Mouse (Mus musculus) brown adipose tissue, adult 24 weeks (tissue): ENCODE data around the gene Card14. TPM values are rescaled to one million over a fixed set of nuclear protein-coding genes. Genes with fewer than 3 reads are reported as not detected.
"Not testable (repeated sequence)": the region's sequence is repeated elsewhere in the genome, so short reads cannot be mapped to it uniquely, and the experiment has no call there.

Experiments used
- H3K27ac ChIP-seq: fragments of 200-500 bp; replicated peaks from 2 replicates; pipeline ENCODE4 v1.5.1; 2012; ENCODE audit warnings: low read depth, mild to moderate bottlenecking, low read length
- H3K4me1 ChIP-seq: fragments of 200-500 bp; 2 replicates; pipeline ENCODE4 v1.6.1; 2012; ENCODE audit warnings: low read length, mixed read lengths; ENCODE audit not compliant: control insufficient read depth, insufficient read depth, insufficient read length
- H3K4me3 ChIP-seq: fragments of 200-500 bp; 2 replicates; pipeline ENCODE4 v1.5.1; 2012; ENCODE audit warnings: low read depth, mild to moderate bottlenecking, low read length, moderate library complexity; ENCODE audit not compliant: insufficient read depth
- polyA plus RNA-seq: library from polyadenylated mRNA; stranded (reverse); fragments of >200 nt; gene quantifications from 2 replicates; pipeline ENCODE4 v1.2.4, GENCODE M21; 2012; ENCODE audit not compliant: missing spikeins, insufficient read depth, insufficient read length

Card14 gene
- polyA plus RNA-seq, result not detected in 2 replicates

DNA sequence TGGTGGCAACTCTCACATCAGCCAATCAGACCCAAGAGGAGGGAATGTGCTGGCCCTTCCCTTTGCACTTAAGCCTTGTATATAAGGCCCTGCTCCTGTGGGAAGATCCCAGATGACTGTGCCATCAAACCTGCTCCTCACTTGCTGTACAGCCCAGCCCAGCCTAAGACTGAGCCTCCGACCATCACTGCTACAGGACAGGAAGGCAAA, at the start of gene Card14:
TSS of gene Card14 (plus strand) at position 111 of the 210 bp plus-strand sequence.
- H3K4me3 ChIP-seq, result no peak within 1 kb of the TSS
- no peak within 1 kb of the TSS for H3K27ac ChIP-seq
- H3K4me1 ChIP-seq, result no peaks in the 10 kb centered on the region

DNA sequence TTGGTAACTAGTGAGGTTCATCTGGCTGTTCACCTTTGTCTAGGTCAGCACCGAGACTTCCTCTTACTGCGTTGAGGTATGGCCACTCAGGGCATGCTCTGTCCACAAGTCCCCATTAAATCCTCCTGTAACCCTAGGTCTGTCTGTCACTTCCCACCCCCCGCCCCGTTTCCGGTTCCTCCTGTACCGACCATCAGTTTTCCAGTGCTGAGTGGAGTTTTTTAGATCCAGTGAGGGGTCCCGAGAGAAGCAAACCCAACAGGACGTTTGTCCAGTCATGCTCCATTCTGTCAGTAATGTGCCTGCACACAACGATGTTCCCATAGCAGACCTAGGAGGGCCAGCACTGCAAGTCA, 49.4 kb upstream of the Card14 start:
- Histone ChIP-seq H3K27ac (no peak overlapping the region), H3K4me3 (no peak overlapping the region), H3K4me1 (no peaks in the 10 kb centered on the region)

DNA sequence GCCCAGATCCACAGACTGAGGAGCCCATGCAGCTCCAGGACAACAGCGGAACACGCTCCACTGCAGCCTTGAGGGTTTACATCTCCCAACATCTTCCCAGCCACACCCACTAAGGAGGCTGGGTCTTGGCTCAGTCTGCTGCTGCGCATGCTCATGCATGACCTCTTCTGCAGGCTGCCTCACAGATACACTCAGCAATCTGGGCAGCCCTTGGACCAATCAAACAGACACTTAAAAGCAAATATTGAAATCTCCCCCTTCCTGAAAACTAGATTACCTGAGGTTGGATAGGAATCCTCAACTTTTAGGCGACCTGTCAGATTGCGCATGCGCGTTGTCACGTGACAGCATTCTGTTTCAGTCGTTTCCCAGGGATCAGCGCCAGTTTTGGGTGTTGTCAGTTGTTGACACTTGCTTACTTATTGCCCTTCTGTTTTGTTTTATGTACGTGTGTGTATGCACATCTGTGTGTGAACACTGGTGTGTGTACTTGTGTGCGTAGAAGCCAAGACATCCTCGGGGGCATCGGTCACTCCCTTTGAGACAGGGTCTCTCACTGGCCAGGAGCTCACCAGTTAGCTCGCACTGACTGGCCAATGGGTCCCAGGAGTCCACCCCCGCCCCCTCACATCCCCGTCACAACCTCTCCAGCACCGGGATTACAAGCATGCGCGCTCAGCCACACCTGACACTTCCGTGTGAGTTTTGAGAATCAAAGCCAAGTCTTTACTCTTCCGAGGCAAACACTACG, 48.8 kb upstream of the Card14 start:
- no peaks in the 10 kb centered on the region for H3K4me1 ChIP-seq
- peak overlapping the region; percentile 56 for H3K4me3 ChIP-seq
- H3K27ac ChIP-seq, result peak overlapping the region; percentile 68

DNA sequence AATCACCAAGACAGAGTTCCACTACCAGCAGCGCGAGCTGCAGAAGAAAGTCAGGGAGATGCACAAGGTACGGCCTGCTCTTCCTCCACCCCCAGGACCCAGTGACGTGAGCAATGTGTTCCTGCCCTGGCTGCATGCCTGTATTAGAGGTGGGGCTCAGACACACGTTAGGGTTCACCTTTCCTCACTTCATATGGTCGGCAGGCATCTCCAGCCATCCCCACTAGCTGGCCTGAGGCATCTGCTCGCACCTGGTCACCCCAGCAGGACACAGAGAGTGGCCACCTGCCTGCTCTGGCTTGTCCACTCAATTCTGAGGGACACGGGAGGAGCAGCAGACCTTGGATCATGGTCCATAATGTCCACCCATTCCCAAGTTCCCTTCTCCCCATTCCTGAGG, 47.6 kb upstream of the Card14 start:
- H3K27ac ChIP-seq, result no peak overlapping the region
- no peak overlapping the region for H3K4me3 ChIP-seq

DNA sequence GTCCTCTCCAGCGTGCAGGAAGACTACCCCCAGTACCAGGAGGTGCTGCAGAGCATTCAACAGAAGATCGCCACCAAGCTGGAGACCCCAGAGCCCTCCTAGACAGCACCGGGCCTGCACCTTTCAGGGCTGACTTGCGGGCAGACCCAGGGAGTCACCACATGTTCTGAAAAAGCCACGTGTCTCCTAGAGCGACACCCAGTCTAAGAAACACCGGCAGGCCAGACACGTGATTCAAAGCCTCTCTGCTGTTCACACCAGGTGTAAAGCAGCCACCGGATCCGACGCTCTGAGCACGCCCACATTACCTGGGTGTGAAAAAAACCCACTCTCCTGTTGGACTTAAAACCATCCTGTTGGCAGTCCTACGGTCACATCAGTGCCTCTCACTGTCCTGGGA, 43.2 kb upstream of the Card14 start:
- Histone ChIP-seq H3K4me3 (no peak overlapping the region), H3K27ac (no peak overlapping the region), H3K4me1 (no peaks in the 10 kb centered on the region; the same call in 1 of the 2 replicates)

More for the DNA sequence above, 47.6 kb upstream of the Card14 start:
- H3K4me1 ChIP-seq, result no peaks in the 10 kb centered on the region

DNA sequence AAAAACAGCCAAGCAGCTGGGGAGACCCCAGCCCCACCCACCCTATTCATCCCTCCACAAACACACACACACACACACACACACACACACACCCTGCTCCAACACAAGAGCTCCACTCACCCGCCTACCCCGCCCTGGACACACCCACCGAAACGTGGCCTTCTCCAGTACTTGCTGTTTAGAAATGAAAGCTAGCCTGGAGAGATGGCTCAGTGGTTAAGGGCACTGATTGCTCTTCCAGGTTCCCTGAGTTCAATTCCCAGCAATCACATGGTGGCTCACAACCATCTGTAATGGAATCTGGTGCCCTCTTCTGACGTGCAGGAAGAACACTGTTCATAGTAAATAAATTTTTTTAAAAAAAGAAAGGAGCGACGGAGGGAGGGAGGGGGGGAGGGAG, 41.8 kb upstream of the Card14 start:
- Histone ChIP-seq H3K4me1 (no peaks in the 10 kb centered on the region; the same call in 1 of the 2 replicates), H3K27ac (no peak overlapping the region), H3K4me3 (no peak overlapping the region)

DNA sequence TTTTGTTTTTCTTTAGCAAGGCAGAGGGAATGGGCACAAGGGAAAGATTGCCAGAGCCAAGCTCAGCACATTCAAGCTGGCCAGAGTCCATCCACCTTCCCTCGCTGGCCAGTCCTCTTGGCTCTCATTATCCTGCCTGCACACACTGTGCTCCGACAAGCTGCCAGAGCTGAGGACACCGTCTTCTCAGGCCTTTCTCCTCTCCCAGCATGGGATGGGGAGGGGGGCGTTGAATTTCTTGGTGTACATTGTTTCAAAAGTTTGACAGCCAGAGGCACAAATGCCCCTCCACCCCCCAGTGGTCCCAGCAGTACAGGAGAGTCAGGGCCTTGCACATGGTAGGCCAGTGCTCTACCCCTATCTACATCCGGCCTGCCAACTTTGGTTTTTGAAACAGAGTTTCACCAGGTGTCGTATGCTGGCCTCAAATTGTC, 40.3 kb upstream of the Card14 start:
- Histone ChIP-seq H3K4me1 (no peaks in the 10 kb centered on the region; the same call in 1 of the 2 replicates), H3K4me3 (no peak overlapping the region), H3K27ac (no peak overlapping the region)

DNA sequence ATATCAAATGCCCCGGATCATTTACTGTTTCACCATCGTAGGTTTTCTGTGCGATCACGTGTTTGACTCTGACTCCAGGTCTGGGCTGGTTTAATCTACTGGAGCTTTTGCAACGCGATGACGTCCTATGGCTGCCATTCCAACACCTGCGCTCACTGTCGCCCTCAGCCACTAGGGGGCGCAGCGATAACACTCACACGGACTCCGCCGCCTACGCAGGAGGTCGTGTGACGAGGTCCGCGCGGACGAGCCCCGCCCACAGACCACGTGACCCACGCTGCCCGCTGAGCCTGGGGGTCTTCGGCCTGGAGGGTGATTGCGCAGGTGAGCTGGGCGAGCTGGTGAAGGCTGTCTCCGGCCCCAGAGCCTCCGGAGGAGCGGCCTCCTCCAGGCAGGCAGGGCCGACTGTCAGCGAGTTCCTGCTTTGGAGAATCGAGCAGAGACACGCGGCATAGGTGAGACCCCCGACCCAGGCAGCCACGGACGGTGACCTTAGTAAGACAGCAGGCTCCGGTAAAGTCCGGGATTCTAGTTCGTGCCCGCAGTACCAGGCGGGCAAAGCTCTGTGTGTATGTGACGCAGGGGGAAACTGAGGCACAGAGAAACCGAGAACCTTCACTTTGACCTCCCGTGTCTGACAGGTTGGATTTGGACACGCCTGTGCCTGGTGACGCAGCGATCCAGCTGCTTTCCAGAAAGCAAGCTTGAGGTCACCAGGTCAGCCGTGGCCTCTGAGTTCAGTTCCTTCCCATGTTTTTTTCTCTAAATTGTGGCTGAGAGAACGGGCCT, 39.6 kb upstream of the Card14 start, which contains the start of gene Gaa:
TSS of gene Gaa (plus strand) at position 120 of the 789 bp plus-strand sequence.
- peak within 1 kb of the TSS; percentile 72 for H3K27ac ChIP-seq
- H3K4me3 ChIP-seq, result peak within 1 kb of the TSS; percentile 78
- no peaks in the 10 kb centered on the region; the same call in 1 of the 2 replicates for H3K4me1 ChIP-seq

DNA sequence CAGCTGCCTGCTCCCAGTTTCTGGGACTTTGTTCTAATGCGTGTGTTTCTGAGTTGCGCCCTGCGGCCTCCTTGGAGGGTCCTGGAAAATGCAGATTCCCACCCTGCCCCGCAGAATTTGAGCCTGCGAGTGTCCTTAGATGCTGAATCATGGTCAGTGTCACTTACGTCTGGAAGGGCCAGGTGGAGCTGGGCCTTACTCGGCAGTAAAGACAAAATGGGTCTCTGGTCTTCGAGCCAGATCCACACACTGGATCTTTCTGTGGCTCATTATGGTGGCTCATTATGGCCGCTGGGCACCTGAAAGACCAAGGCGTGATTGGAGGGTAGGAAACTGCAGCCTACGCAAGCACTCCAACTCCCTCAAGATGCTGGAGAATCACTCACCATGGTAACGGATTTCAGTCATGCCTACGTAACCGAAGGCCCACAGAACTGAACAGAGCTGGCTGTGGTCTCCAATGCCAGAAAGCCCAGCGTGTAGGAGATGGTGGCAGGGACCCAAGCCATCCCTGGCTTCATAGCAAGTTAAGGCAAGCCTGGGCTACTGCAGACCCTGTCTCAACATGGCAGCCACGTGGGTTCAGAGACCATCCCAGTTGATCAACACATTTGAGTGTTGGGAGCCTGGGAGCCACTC, 38.9 kb upstream of the Card14 start:
- H3K27ac ChIP-seq, result 0 out of 2 replicates have a peak overlapping the region, but pooled peaks have one; percentile 15
- peak overlapping the region; percentile 78 for H3K4me3 ChIP-seq
- no peaks in the 10 kb centered on the region; the same call in 1 of the 2 replicates for H3K4me1 ChIP-seq

DNA sequence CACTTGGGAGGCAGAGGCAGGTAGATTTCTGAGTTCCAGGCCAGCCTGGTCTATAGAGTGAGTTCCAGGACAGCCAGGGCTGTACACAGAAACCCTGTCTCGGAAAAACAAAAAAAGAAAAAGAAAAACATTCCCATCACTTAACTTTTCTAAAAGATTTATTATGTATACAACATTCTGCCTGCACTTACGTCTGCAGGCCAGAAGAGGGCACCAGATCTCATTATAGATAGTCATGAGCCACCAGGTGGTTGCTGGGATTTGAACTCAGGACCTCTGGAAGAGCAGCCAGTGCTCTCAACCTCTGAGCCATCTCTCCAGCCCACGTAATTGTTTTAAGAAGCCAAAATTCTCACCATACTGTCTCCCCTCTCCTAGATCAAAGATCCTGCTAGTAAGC, 35.1 kb upstream of the Card14 start:
- not testable (repeated sequence) for H3K27ac ChIP-seq, H3K4me1 ChIP-seq, H3K4me3 ChIP-seq

DNA sequence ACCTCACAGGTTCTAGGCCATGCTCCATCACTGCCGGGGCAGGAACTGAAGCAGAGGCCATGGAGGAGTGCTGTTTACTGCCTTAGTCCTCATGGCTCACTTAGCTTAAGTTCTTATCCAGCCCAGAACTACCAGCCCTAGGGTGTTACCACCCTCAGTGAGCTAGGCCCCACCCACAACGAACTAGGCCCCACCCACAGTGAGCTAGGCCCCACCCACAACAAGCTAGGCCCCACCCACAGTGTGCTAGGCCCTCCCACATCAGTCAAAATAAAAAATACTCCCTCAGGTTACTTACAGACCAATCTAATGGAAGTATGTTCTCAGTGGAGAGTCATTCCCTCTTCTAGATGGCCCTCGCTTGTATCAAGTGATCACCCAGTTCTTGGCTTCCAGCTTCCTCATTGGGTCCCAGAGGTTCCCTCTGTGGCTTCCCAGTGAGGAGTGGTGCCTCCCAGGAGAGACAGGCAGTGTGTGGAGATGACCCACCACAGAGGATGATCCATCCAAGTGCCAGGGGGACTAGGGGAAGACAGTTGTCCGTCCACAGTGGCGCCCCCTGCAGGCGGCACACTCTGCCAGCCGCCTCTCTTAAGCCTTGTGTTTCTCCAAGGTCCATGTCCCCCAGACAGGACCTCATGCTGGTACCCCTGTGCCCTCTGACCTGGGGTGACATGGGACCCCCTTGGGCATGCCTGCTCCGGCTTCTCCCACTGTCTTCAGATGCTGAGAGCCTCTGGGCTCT, 34.2 kb upstream of the Card14 start:
- no peaks in the 10 kb centered on the region; the same call in 1 of the 2 replicates for H3K4me1 ChIP-seq
- no peak overlapping the region for H3K4me3 ChIP-seq
- no peak overlapping the region for H3K27ac ChIP-seq

DNA sequence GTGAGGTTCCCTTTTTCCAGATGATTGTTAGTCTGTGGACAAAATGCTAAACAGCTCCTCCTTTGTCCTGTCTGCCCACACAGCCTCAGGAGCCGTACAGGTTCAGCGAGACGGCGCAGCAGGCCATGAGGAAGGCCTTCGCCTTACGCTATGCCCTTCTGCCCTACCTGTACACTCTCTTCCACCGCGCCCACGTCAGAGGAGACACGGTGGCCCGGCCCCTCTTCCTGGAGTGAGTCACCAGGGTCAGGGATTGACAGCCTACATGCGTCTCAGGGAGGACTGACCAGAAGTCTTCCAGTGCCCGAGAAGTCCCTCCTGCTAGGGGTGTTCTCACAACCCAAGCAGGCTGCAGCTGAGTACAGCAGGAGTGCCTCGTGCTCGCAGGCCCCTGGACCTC, 26.5 kb upstream of the Card14 start:
- H3K4me1 ChIP-seq, result no peaks in the 10 kb centered on the region
- H3K4me3 ChIP-seq, result no peak overlapping the region
- H3K27ac ChIP-seq, result no peak overlapping the region

DNA sequence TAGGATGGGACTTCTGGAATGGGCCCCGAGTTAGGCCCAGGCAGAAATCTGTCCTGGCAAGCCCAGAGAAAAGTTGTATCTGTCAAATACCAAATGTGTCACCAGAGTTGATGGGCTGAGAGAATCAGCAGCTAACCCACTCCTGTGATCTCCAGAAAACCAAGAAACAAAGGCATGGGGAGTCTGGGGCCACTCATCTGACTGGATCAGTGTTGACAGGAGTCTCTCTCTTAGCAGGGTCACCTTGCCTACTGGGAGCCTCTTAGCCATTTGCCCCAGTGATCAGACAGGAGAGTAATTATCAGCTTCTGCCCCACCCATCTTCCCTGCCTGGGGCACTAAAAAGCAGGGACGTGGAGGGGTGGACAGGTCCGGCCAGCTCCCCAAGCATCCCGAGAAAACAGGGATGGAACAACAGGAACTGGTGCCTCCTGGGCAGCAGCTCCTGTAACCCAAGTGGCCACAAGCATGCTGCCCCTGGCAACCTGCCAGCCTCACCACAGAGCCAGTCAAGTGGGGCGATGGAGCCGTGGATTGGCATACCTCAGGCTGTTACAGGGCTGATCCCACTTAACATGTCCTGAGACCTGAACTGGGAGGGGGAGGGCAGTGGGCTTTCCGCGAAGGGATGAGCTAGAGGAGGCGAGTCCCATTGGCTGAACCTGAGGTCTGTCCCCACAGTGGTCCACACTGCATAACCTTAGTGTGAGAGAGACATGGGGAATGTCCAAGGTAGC, 21.6 kb upstream of the Card14 start:
- no peak overlapping the region for H3K27ac ChIP-seq
- no peak overlapping the region for H3K4me3 ChIP-seq
- H3K4me1 ChIP-seq, result no peaks in the 10 kb centered on the region

DNA sequence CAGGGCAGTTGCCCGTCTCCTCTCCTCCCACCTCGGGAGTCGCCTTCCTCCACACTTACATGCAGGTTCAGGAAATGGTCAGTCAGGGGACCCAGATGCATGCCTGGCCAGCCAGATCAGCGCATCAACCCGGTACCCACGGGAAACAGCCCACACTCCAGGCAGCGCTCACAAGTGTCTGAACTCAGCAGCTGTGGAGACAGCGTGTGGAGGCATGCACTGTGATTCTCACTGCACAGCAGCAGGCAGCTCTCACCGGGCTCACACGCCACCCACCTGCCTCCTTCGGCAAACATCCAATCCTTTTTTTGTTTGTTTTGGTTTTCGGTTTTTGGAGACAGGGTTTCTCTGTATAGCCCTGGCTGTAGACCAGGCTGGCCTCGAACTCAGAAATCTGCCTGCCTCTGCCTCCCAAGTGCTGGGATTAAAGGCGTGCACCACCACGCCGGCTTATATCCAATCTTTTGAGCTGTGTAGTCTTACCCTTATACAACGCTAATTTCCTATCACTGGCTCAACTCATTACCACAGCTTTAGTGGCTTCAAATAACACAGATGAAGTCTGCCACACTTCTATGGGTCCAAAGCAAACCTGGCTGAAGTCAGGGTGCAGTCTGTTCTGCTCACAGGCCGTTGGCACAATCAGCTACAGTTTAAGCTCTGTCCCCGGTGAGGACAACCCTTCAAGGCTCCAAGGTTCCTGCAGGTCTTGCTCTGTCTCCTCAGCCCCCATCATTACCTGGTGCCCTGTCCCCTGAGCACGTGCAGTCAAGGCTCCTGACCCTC, 20.2 kb upstream of the Card14 start:
- Histone ChIP-seq H3K27ac (no peak overlapping the region), H3K4me3 (no peak overlapping the region)

More for the DNA sequence above, 20.2 kb upstream of the Card14 start:
- H3K4me1 ChIP-seq, result no peaks in the 10 kb centered on the region
